21 mouse cellular contexts compared by ENCODE assay signal in genomic region chr2:166639750-166640149, GRCm38 (mm10).
A peak's percentile ranks its signal among the peaks of the same experiment; 100 is the strongest.
DNase-seq lines count a peak whose midpoint lies in the region; ATAC-seq and TF ChIP-seq lines count a peak whose summit lies in the region.
"Had no signal": no experiment of that assay in that cellular context is flagged by ENCODE, and none has a peak within 500 bp of the region (broad histone marks: within the 10 kb centered on the region; RNA-seq: fewer than 3 reads in every experiment).

No protein-coding gene starts in this region.

- no peak for TF ChIP-seq CTCF in stomach, postnatal 0 days (IDR thresholded peaks at IDR 0.05; ENCODE audit: low read depth)

- peaks cover 23% of the 10 kb centered on the region for H3K4me1 ChIP-seq in heart, embryonic 13.5 days
- peaks cover 10% of the 10 kb centered on the region for H3K4me1 ChIP-seq in kidney, embryonic 16.5 days (ENCODE audit: insufficient read depth, low read length)
- no peaks in the 10 kb centered on the region for H3K4me1 ChIP-seq in stomach, embryonic 14.5 days (ENCODE audit: control insufficient read depth, insufficient read depth, low read length)
- no peaks in the 10 kb centered on the region; the same call in 1 of the 2 replicates for H3K4me1 ChIP-seq in stomach, postnatal 0 days (replicated peaks; ENCODE audit: control insufficient read depth, insufficient read depth)

- no peak for TF ChIP-seq EP300 in stomach, postnatal 0 days (optimal IDR thresholded peaks at IDR 0.05)

- no peak overlapping the region for H3K4me2 ChIP-seq in heart, embryonic 13.5 days
- H3K4me2 ChIP-seq in kidney, embryonic 16.5 days (replicated peaks; ENCODE audit: low read depth, low read length) = no peak overlapping the region
- no peak overlapping the region for H3K4me2 ChIP-seq in stomach, embryonic 14.5 days (replicated peaks; ENCODE audit: low read depth, low read length)
- no peak overlapping the region for H3K4me2 ChIP-seq in stomach, postnatal 0 days (replicated peaks; ENCODE audit: low read depth)
- H3K4me2 ChIP-seq: embryonic facial prominence, embryonic 15.5 days; heart, embryonic 12.5 days; hindbrain, embryonic 14.5 days had no signal

- intact Hi-C loops in heart, postnatal 36 days (cut with DNase I) = no loop called here

- H3K9me3 ChIP-seq in heart, embryonic 13.5 days = no peaks in the 10 kb centered on the region
- no peaks in the 10 kb centered on the region for H3K9me3 ChIP-seq in kidney, embryonic 16.5 days (ENCODE audit: low read length)
- no peaks in the 10 kb centered on the region for H3K9me3 ChIP-seq in stomach, embryonic 14.5 days (ENCODE audit: control insufficient read depth, low read depth, low read length)
- no peaks in the 10 kb centered on the region for H3K9me3 ChIP-seq in stomach, postnatal 0 days (ENCODE audit: control insufficient read depth, low read length)
- H3K9me3 ChIP-seq: embryonic facial prominence, embryonic 15.5 days; heart, embryonic 12.5 days had no signal

- H3K27ac ChIP-seq in heart, embryonic 13.5 days (replicated peaks) = peak overlapping the region; percentile 66
- peak overlapping the region; percentile 45; the same call in 1 of the 2 replicates for H3K27ac ChIP-seq in kidney, embryonic 16.5 days (ENCODE audit: low read length)
- peak overlapping the region; percentile 27; the same call in 1 of the 2 replicates for H3K27ac ChIP-seq in stomach, embryonic 14.5 days (ENCODE audit: low read length)
- H3K27ac ChIP-seq in stomach, postnatal 0 days (replicated peaks) = no peak overlapping the region
- H3K27ac ChIP-seq: embryonic facial prominence, embryonic 15.5 days; hindbrain, embryonic 14.5 days had no signal

- WGBS in heart, embryonic 13.5 days = 86% methylated on average over 5 of the region's 5 CpGs
- 81% methylated on average over 5 of the region's 5 CpGs for WGBS in kidney, embryonic 16.5 days
- 87% methylated on average over 5 of the region's 5 CpGs for WGBS in stomach, embryonic 14.5 days
- 89% methylated on average over 5 of the region's 5 CpGs for WGBS in stomach, postnatal 0 days

- DNase-seq in heart, postnatal 36 days = no peak
- no peak for DNase-seq in kidney, adult 11 months
- no peak for DNase-seq in stomach, postnatal 0 days (ENCODE audit: low spot score)
- DNase-seq in cerebellum, postnatal 14 days = no peak
- no peak for DNase-seq in layer of hippocampus, adult 18-20 months (ENCODE audit: low spot score in 2 of 2)
- DNase-seq: adrenal gland, postnatal 10 days; cerebellum, adult 2 months; cerebellum, postnatal 10 days; embryo, embryonic 11 days; gastrocnemius, postnatal 10 days; heart, adult 2 months had no signal

- H3K27me3 ChIP-seq in heart, embryonic 13.5 days (replicated peaks) = no peaks in the 10 kb centered on the region
- no peaks in the 10 kb centered on the region for H3K27me3 ChIP-seq in kidney, embryonic 16.5 days (ENCODE audit: insufficient read depth, low read length)
- no peaks in the 10 kb centered on the region for H3K27me3 ChIP-seq in stomach, embryonic 14.5 days (ENCODE audit: control insufficient read depth, insufficient read depth, low read length)
- no peaks in the 10 kb centered on the region for H3K27me3 ChIP-seq in stomach, postnatal 0 days (ENCODE audit: control insufficient read depth, insufficient read depth, low read length)
- H3K27me3 ChIP-seq: embryonic facial prominence, embryonic 15.5 days; heart, embryonic 12.5 days had no signal

- H3K36me3 ChIP-seq in heart, embryonic 13.5 days = peaks cover 13% of the 10 kb centered on the region
- 0 out of 2 replicates have a peak, but pooled peaks cover 6% of the 10 kb centered on the region for H3K36me3 ChIP-seq in kidney, embryonic 16.5 days (ENCODE audit: insufficient read depth, low read length)
- no peaks in the 10 kb centered on the region for H3K36me3 ChIP-seq in stomach, embryonic 14.5 days (ENCODE audit: control insufficient read depth, insufficient read depth, low read length)
- no peaks in the 10 kb centered on the region for H3K36me3 ChIP-seq in stomach, postnatal 0 days (ENCODE audit: control insufficient read depth, insufficient read depth, low read length)

- ATAC-seq in heart, embryonic 13.5 days (ENCODE audit: extremely low read depth, insufficient number of reproducible peaks, low FRiP score, low TSS enrichment) = no peak
- no peak for ATAC-seq in kidney, embryonic 16.5 days (ENCODE audit: low FRiP score, low TSS enrichment)
- ATAC-seq in stomach, embryonic 14.5 days (ENCODE audit: insufficient number of reproducible peaks, insufficient read depth, low FRiP score, low read depth) = no peak
- no peak for ATAC-seq in stomach, postnatal 0 days (ENCODE audit: low FRiP score, low TSS enrichment)
- ATAC-seq: forebrain, embryonic 14.5 days had no signal

- H3K9ac ChIP-seq in heart, embryonic 13.5 days = no peak overlapping the region
- no peak overlapping the region for H3K9ac ChIP-seq in kidney, embryonic 16.5 days (replicated peaks; ENCODE audit: low read length)
- no peak overlapping the region for H3K9ac ChIP-seq in stomach, embryonic 14.5 days (replicated peaks; ENCODE audit: low read depth, low read length)
- no peak overlapping the region for H3K9ac ChIP-seq in stomach, postnatal 0 days (ENCODE audit: low read length)
- H3K9ac ChIP-seq: embryonic facial prominence, embryonic 15.5 days; heart, embryonic 12.5 days; hindbrain, embryonic 14.5 days had no signal

- H3K4me3 ChIP-seq in heart, embryonic 13.5 days = no peak overlapping the region
- no peak overlapping the region for H3K4me3 ChIP-seq in kidney, embryonic 16.5 days (ENCODE audit: low read length)
- no peak overlapping the region for H3K4me3 ChIP-seq in stomach, embryonic 14.5 days (ENCODE audit: low read depth, low read length)
- H3K4me3 ChIP-seq in stomach, postnatal 0 days (ENCODE audit: low read depth, low read length) = no peak overlapping the region
- H3K4me3 ChIP-seq: embryonic facial prominence, embryonic 15.5 days; erythroblast, embryonic 14.5 days; forebrain, embryonic 10.5 days; heart, adult 2 months; heart, embryonic 12.5 days; hindbrain, embryonic 10.5 days had no signal
